Mouse (Mus musculus) CD4-positive, CD25-positive, alpha-beta regulatory T cell, adult 2 months (primary cell): ENCODE data around the gene Dhrs2.

Experiments used
- DNase-seq: peaks from one replicate; pipeline ENCODE4 v3.0.0-alpha.2; 2012; ENCODE audit warnings: low read depth, low spot score

Gene Dhrs2

DNA sequence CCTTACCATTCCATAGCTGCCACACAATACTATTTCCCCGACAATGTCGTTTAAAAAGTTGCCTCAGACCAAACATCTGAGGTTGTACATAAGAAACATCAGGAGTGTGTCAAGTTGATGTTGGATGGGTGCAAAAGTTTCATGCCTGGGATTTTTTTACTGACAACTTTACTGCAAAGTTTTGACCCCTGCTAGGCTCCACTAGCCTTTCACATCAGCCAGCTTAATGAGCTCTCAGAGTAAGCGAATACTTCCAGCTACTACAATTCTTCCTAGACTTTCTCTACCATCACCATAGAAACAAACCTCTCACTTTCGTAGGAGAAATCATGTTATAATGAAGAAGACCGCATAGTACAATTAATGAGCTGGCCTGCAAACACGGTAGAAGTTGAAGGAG lies 26.5 kb downstream of the Dhrs2 start:
- DNase-seq, result no peak

DNA sequence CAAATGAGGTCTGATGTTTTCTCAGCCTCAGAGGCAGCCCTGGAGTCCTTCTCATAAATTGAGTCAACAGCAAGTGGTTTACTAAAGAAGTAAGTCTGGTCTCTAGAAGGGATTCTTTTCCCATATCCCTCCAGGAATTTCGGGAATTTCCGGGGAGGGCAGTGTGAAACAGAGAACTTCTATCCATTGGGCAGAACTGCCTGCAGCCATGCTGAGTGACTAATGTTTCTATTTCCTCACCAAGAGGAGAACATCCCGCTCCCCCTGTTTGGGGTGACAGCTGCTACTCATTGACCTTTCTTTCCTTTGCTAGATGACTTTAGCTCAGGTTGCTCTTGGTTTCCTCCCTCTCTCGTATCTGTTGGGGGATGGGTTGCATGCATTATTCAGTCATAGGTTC lies 31.8 kb downstream of the Dhrs2 start:
- no peak for DNase-seq

DNA sequence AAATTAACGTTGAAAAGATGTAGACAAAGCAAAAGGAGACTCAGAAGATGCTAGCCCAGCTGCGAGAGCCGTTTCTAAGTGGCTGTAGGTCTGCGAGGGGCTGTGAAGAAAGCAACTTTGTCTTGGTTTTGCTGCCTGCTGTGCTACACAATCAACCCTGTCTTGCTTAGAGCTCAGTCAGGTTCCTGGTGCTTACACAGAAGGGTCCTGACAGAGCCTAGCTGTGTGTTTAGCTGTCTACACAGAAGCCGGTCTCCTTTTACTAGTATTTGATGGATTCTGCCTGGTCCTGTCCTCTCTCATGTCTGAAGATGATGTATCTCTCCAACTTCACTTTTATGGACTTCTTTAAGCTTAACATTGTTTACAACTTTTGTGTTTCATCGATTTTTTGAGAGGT lies 33.6 kb downstream of the Dhrs2 start:
- DNase-seq, result no peak

DNA sequence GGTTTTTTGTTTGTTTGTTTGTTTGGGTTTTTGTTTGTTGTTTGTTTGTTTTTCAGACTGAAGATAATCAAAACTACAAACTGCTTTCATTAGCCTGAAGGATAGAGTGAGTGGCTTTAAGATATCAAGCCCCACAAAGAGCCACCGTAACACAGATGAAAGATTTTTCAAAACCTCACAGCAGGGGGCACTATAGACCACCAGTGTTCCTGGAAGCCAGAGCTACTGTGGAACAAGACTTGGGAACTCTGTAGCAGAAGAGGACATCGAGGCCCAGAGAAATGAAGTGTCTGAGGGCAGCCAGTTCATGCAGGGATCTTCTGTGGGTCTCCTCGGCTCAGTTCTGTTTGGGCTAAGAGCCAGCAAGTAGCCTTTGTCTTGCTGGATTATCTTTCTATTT lies 49.4 kb downstream of the Dhrs2 start:
- peak; percentile 27 for DNase-seq

DNA sequence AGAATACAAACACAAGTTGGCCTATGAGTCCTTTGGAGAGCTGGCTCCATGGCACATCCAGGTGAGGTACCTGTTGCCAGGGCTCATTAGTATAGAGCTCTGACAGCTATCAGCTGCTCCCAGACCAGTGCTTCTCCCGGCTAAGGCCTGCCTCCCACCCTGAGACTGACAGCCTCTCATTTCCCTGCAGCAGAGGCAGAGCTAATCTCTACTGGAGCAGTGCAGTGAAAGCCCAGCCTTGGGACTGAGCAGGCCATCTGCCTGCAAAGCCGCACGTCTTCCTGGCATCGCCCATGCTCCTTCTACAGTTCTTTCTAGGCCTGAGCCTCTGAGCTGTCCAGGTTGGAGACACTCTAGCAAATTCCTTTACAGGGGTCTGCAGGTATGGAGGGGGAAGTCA lies 51.2 kb downstream of the Dhrs2 start:
- no peak for DNase-seq

DNA sequence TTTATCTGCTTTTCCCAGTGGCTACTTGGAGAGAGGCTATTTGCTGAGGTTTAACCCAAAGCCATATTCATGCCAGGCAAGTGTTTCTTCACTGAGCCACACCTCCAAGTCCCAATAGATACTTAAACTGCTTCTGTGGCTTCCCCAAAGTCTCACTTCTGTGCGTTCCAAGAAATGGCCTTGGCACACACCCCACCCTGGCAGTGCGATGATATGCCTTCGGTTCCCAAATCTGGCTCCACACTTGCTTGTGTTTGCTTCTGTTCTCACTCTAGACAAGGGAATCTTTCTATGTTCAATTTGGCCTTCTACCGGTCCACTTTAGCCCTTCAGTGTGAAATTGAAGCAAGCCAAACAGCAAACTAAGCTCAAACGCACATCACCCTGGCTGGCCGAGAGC lies 53.0 kb downstream of the Dhrs2 start:
- no peak for DNase-seq

DNA sequence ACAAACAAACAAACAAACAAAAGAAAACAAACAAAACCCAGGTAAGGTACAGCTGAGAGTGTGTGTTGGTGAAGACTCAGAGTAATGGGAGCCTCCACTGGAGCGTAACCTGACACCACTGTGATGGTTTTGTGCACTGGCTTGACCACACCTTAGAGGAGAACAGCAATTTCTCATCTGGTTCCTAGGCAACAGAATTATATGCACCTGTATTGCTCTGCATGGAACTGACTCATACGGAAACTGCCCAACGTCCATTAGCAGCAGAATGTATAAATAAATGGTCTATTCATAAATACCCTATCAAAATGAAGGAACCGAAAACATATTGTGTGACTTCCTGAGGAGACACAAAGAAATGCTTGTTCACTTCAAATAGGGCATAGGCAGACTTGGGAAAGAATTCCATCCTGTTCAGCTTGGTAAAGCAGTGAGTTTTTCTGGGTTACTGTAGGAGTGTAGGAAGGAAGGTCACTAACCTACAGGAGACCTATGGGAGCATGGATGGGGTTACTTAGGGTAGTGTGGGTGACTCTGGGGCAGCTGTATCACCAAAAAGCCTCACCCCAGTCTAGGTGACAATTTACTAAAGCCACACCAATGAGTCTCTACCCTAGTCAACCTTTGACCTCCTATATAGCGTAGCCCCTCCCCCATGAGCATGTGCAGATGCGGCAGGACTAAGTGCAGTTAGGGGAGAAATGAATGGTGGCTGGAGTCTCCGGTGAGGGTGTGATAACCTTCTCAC lies 57.7 kb downstream of the Dhrs2 start:
- no peak for DNase-seq
